In the genomic region with DNA sequence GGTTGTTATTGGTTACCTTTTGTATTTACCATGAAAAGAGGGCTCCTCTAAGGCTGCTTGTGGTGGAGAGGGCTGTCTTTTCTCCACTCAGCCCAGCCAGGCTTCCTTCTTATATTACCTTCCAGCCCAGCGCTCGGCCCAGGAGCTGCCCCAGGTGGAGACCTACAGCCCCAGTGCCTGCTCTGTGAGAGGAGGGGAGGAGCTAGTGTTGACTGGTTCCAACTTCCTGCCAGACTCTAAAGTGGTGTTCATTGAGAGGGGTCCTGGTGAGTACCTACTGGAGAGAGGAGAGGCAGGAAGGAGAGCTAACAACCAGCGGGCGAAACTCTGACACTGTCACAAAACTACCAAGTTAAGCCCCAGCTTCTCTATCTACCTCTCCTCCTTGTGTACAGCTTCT, we compare ENCODE assay signal across 12 mouse cellular contexts. TPM values are rescaled to one million over a fixed set of nuclear protein-coding genes. Genes with fewer than 3 reads are reported as not detected.
"Had no signal": no experiment of that assay in that cellular context is flagged by ENCODE, and none has a peak within 500 bp of the region (broad histone marks: within the 10 kb centered on the region; RNA-seq: fewer than 3 reads in every experiment).

No protein-coding gene starts in this region.

- H3K4me3 ChIP-seq: layer of hippocampus, adult 2 months; limb, embryonic 15.5 days; liver, embryonic 12.5 days; midbrain, embryonic 13.5 days had no signal

- H3K27me3 ChIP-seq: limb, embryonic 15.5 days had no signal

- H3K4me2 ChIP-seq: limb, embryonic 15.5 days; liver, embryonic 12.5 days; midbrain, embryonic 13.5 days had no signal

- H3K9me3 ChIP-seq: limb, embryonic 15.5 days; liver, embryonic 12.5 days; midbrain, embryonic 13.5 days had no signal

- H3K27ac ChIP-seq: kidney, postnatal 0 days; layer of hippocampus, adult 2 months; limb, embryonic 15.5 days; liver, embryonic 12.5 days; midbrain, embryonic 13.5 days had no signal

- H3K9ac ChIP-seq: limb, embryonic 15.5 days; liver, embryonic 12.5 days; midbrain, embryonic 13.5 days had no signal

- DNase-seq: kidney, adult 11 months; kidney, adult 9 months; kidney, postnatal 4 days; layer of hippocampus, postnatal 36 days; right cerebral cortex, postnatal 14 days; thymus, adult 18-20 months had no signal

- H3K36me3 ChIP-seq: liver, embryonic 12.5 days; midbrain, embryonic 13.5 days had no signal

- ATAC-seq: liver, embryonic 12.5 days; midbrain, embryonic 13.5 days had no signal

RNA-seq across cellular contexts. Expression of a gene that starts 7.4 kb away (rescaled TPM):
- total RNA-seq: megakaryocyte progenitor cell, adult 5-6 weeks had no signal

RNA-seq across cellular contexts. Expression of a gene that starts 46.4 kb away (rescaled TPM):
- total RNA-seq: megakaryocyte progenitor cell, adult 5-6 weeks had no signal

RNA-seq across cellular contexts. Expression of a gene that starts 53.9 kb away (rescaled TPM):
- total RNA-seq: megakaryocyte progenitor cell, adult 5-6 weeks had no signal
